Mouse (Mus musculus) kidney, adult 8-10 months (tissue): ENCODE results near the gene Ppargc1a.

Experiments
- DNase-seq, 2 experiments: peaks; one replicate each; pipeline ENCODE4 v3.0.0; 2022

The Ppargc1a gene

DNA sequence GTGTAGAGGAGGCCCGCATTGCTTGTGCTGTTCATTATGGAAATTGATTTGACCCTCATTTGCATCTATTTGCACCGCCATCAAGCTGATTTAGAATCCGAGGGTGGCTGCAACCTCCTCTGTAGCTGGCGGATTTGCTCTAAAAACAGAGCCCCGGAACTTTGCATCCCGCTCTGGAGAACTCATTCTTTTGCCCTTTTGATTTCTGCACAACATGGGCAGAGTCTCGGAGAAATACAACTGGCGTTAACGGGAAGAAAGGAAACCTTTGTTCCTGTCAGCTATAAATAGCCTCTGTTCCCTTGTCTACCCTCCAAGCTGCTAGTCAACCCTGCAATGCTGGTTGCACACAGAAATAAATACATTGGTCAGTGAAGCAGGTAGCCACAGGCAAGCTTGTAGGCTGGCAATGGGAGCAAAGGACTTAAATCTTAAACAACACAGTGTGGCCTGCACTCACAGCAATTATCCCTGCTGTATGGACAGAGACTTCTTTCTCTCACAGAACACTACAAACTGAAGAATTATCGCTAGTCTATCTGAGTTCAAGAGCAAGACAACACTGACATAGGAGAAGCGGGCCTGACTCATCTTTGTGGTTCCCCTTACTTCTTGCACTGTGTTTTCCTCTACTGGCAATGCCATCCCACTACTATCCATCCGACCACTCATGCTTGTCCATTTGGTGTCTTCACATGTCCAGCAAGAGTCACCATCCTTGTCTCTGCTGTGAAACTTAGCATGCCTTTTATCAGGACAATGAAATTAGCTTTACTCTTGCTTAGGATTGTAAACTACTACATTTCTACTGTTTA, 155.0 kb downstream of the Ppargc1a start:
- peak in 1 of 2 experiments; percentile 43 for DNase-seq

DNA sequence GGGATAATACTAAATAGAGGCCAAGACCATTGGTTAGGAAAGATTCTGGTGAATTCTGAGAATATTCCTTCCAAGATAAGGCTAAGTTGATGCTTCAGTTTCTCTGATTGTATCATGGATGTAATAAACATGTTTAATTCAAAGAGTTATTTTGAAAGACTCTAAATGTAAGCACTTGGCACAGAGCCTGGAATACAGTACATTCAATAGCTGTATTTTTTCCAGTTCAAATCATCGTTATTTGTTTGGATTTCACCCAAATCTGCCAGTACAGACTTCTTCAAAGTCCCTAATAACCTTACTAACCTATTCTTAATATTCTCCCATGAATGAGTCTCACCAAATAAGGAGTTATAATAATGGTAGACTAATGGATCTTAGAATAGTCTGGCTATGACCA, 157.5 kb downstream of the Ppargc1a start:
- DNase-seq = no peak

DNA sequence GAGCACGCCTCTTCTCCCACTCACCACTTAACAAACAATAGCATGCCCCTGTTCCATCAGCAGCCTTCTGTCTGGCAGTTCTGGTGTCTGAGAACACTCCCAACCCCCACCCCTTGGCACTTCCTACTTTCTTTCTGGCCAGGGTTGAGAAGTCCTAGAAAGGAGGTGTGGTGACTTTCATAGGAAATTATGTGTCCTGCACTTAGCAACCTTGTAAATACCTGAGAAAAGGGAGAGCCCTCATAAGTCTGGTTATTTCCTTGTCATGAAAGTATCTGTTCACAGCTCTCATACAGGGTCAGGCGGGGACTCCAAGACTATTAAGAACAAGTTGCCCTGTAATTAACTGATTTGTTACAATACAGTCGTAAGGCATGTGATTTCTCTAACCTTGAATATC, 161.1 kb downstream of the Ppargc1a start:
- no peak for DNase-seq
